Mouse (Mus musculus): ENCODE measurements around the gene Pex11a. TPM values are rescaled to one million over a fixed set of nuclear protein-coding genes. Genes with fewer than 3 reads are reported as not detected.

Gene Pex11a
- polyA plus RNA-seq, 1 experiment from 2014 or later, result 10.5 TPM

- no peak overlapping the region for H3K27ac ChIP-seq
- no peak overlapping the region for H3K9ac ChIP-seq
- no peak overlapping the region for H3K4me3 ChIP-seq
- no peaks in the 10 kb centered on the region for H3K9me3 ChIP-seq
- ATAC-seq (ENCODE audit: insufficient number of reproducible peaks, low FRiP score, low TSS enrichment, low read depth), result no peak
- peaks cover 5% of the 10 kb centered on the region for H3K4me1 ChIP-seq
- WGBS, result 88% methylated on average over 5 of the region's 5 CpGs
- peaks cover 10% of the 10 kb centered on the region for H3K27me3 ChIP-seq
- peaks cover 92% of the 10 kb centered on the region for H3K36me3 ChIP-seq
- H3K4me2 ChIP-seq, result no peak overlapping the region
These were observed 37.7 kb downstream of the Pex11a start for GRCm38 (mm10) chr7:79705210-79705609.

- WGBS, result 80% methylated on average over 16 of the region's 16 CpGs
- H3K27ac ChIP-seq, result no peak overlapping the region
- no peaks in the 10 kb centered on the region for H3K27me3 ChIP-seq
- no peak overlapping the region for H3K9ac ChIP-seq
- H3K9me3 ChIP-seq, result no peaks in the 10 kb centered on the region
- no peak for ATAC-seq (ENCODE audit: insufficient number of reproducible peaks, low FRiP score, low TSS enrichment, low read depth)
- peaks cover 98% of the 10 kb centered on the region for H3K36me3 ChIP-seq
- H3K4me2 ChIP-seq, result no peak overlapping the region
- H3K4me3 ChIP-seq, result no peak overlapping the region
- H3K4me1 ChIP-seq, result no peaks in the 10 kb centered on the region
These were observed 40.2 kb downstream of the Pex11a start for GRCm38 (mm10) chr7:79702755-79703154.

GRCm38 (mm10) chr7:79696495-79696894 is 46.4 kb downstream of the Pex11a start:
- WGBS, result 87% methylated on average over 8 of the region's 8 CpGs
- H3K36me3 ChIP-seq, result peaks cover 93% of the 10 kb centered on the region
- H3K27me3 ChIP-seq, result no peaks in the 10 kb centered on the region
- H3K9me3 ChIP-seq, result no peaks in the 10 kb centered on the region
- no peak overlapping the region for H3K4me2 ChIP-seq
- no peak overlapping the region for H3K27ac ChIP-seq
- H3K9ac ChIP-seq, result no peak overlapping the region
- H3K4me1 ChIP-seq, result no peaks in the 10 kb centered on the region
- H3K4me3 ChIP-seq, result no peak overlapping the region
- ATAC-seq (ENCODE audit: insufficient number of reproducible peaks, low FRiP score, low TSS enrichment, low read depth), result no peak

Other genes with a start within 250 kb of the Pex11a start
- gene Rhcg, start 125.5 kb downstream of the Pex11a start, polyA plus RNA-seq (2015; fragmentation: Nextera tagmentation; extraction: Ambion mirVana), result not detected in 2 replicates
- gene Ticrr, start 82.9 kb downstream of the Pex11a start, polyA plus RNA-seq (2015; fragmentation: Nextera tagmentation; extraction: Ambion mirVana), result 6.4 and 7.6 TPM in 2 replicates
- 4.8 and 6.2 TPM in 2 replicates for gene Kif7, start 27.4 kb downstream of the Pex11a start, polyA plus RNA-seq (2015; fragmentation: Nextera tagmentation; extraction: Ambion mirVana)
- 0.26 TPM in 1 of 2 replicates, not detected in the other for gene Plin1, start 10.2 kb downstream of the Pex11a start, polyA plus RNA-seq (2015; fragmentation: Nextera tagmentation; extraction: Ambion mirVana)
- 0.25 TPM in 1 of 2 replicates, not detected in the other for gene Wdr93, start within 50 bp of the Pex11a start, polyA plus RNA-seq (2015; fragmentation: Nextera tagmentation; extraction: Ambion mirVana)
- gene Mesp1, start 50.7 kb upstream of the Pex11a start, polyA plus RNA-seq (2015; fragmentation: Nextera tagmentation; extraction: Ambion mirVana), result 0.15 TPM in 1 of 2 replicates, not detected in the other
- 0.83 and 0.90 TPM in 2 replicates for gene Mesp2, start 67.6 kb upstream of the Pex11a start, polyA plus RNA-seq (2015; fragmentation: Nextera tagmentation; extraction: Ambion mirVana)
- gene Anpep, start 117.9 kb upstream of the Pex11a start, polyA plus RNA-seq (2015; fragmentation: Nextera tagmentation; extraction: Ambion mirVana), result 21.6 and 25.9 TPM in 2 replicates
- gene Ap3s2, start 177.5 kb upstream of the Pex11a start, polyA plus RNA-seq (2015; fragmentation: Nextera tagmentation; extraction: Ambion mirVana), result 25.6 and 25.7 TPM in 2 replicates
- 26.3 and 28.3 TPM in 2 replicates for gene Arpin, start 192.2 kb upstream of the Pex11a start, polyA plus RNA-seq (2015; fragmentation: Nextera tagmentation; extraction: Ambion mirVana)